Mouse (Mus musculus) CH12.LX (cell line): ENCODE results near the gene Gtf2a2. TPM values are rescaled to one million over a fixed set of nuclear protein-coding genes. Genes with fewer than 3 reads are reported as not detected.

Source experiments
- DNase-seq: peaks from one replicate; pipeline ENCODE4 v3.0.0-alpha.2; 2013; ENCODE audit errors: extremely low read depth
- H3K27ac ChIP-seq: 2 replicates; pipeline ENCODE4 v1.5.1; 2012; ENCODE audit warnings: low read depth, mild to moderate bottlenecking, control low read depth, moderate library complexity; ENCODE audit not compliant: insufficient read depth
- H3K27me3 ChIP-seq: replicated peaks from 2 replicates; pipeline ENCODE3; 2012; ENCODE audit warnings: inconsistent platforms
- H3K36me3 ChIP-seq, 2 experiments: replicated peaks in 1 of 2; 2 replicates each; pipeline versions ENCODE3 to v1.6.1; 2012; ENCODE audit warnings: inconsistent platforms in 1 of 2, low read length in 1 of 2, mild to moderate bottlenecking in 1 of 2, mixed read lengths in 1 of 2, moderate library complexity in 1 of 2; ENCODE audit not compliant: control insufficient read depth in 1 of 2, insufficient read depth in 1 of 2
- H3K4me1 ChIP-seq, 2 experiments: 2 replicates each; pipeline ENCODE4 v1.6.1; 2012; ENCODE audit warnings: inconsistent platforms in 1 of 2, moderate library complexity in 1 of 2; ENCODE audit not compliant: insufficient read depth in 2 of 2, control insufficient read depth in 1 of 2
- H3K4me2 ChIP-seq: 2 replicates; pipeline ENCODE4 v1.6.1; 2012; ENCODE audit warnings: low read depth, mild to moderate bottlenecking, control low read depth; ENCODE audit not compliant: poor library complexity, insufficient read depth, severe bottlenecking
- H3K4me3 ChIP-seq, 3 experiments: fragments of 150-350 bp in 1 of 3; sonication (generic) in 1 of 3; replicated peaks in 1 of 3; 2 replicates each; pipeline versions ENCODE3 to v1.5.1; 2011 to 2012; ENCODE audit warnings: low read depth in 2 of 3, low read length in 2 of 3, mild to moderate bottlenecking in 2 of 3, moderate library complexity in 2 of 3, control low read depth in 1 of 3, improper control_type of control experiment in 1 of 3, inconsistent platforms in 1 of 3, mixed read lengths in 1 of 3; ENCODE audit not compliant: poor library complexity in 1 of 3
- H3K79me2 ChIP-seq: replicated peaks from 2 replicates; pipeline ENCODE4 v1.6.1; 2012; ENCODE audit warnings: mild to moderate bottlenecking, moderate library complexity; ENCODE audit not compliant: control insufficient read depth, poor library complexity, insufficient read depth, severe bottlenecking; ENCODE audit errors: extremely low read depth
- H3K9ac ChIP-seq: 2 replicates; pipeline ENCODE4 v1.6.1; 2012; ENCODE audit warnings: low read depth, mild to moderate bottlenecking, control low read depth, moderate library complexity; ENCODE audit not compliant: insufficient read depth
- H3K9me3 ChIP-seq: replicated peaks from 2 replicates; pipeline ENCODE3; 2012; ENCODE audit warnings: low read length, inconsistent platforms, mixed read lengths
- BHLHE40 ChIP-seq: IDR thresholded peaks from 2 replicates; pipeline ENCODE4 v1.6.1; 2011; ENCODE audit warnings: mild to moderate bottlenecking, low read depth, low read length, improper control_type of control experiment
- CHD1 ChIP-seq: IDR thresholded peaks from 2 replicates; pipeline ENCODE4 v1.6.1; 2012; ENCODE audit warnings: low read depth, low read length, improper control_type of control experiment, inconsistent platforms
- CHD2 ChIP-seq: IDR thresholded peaks from 2 replicates; pipeline ENCODE4 v1.6.1; 2011; ENCODE audit warnings: low read length, improper control_type of control experiment
- ELF1 ChIP-seq: IDR thresholded peaks from 2 replicates; pipeline ENCODE4 v1.6.1; 2014; ENCODE audit warnings: low read depth, mild to moderate bottlenecking, inconsistent platforms, low read length, improper control_type of control experiment
- ETS1 ChIP-seq: conservative IDR thresholded peaks from 2 replicates; pipeline ENCODE4 v1.6.1; 2012; ENCODE audit warnings: low read depth, mild to moderate bottlenecking, inconsistent platforms, low read length, improper control_type of control experiment, moderate library complexity
- HCFC1 ChIP-seq: IDR thresholded peaks from 2 replicates; pipeline ENCODE4 v1.6.1; 2012; ENCODE audit warnings: low read depth, mild to moderate bottlenecking, inconsistent platforms, low read length, improper control_type of control experiment
- IRF4 ChIP-seq: IDR thresholded peaks from 2 replicates; pipeline ENCODE4 v1.6.1; 2014; ENCODE audit warnings: low read depth, mild to moderate bottlenecking, inconsistent platforms, low read length, improper control_type of control experiment
- JUND ChIP-seq: conservative IDR thresholded peaks from 2 replicates; pipeline ENCODE4 v1.6.1; 2011; ENCODE audit warnings: low read depth, low read length, improper control_type of control experiment
- KAT2A ChIP-seq: IDR thresholded peaks from 2 replicates; pipeline ENCODE4 v1.6.1; 2012; ENCODE audit warnings: low read length, improper control_type of control experiment, inconsistent platforms; ENCODE audit not compliant: insufficient replicate concordance
- MAZ ChIP-seq: IDR thresholded peaks from 2 replicates; pipeline ENCODE4 v1.6.1; 2012; ENCODE audit warnings: low read depth, mild to moderate bottlenecking, inconsistent platforms, low read length, improper control_type of control experiment, moderate library complexity
- MEF2A ChIP-seq: IDR thresholded peaks from 2 replicates; pipeline ENCODE4 v1.6.1; 2014; ENCODE audit warnings: low read depth, mild to moderate bottlenecking, inconsistent platforms, low read length, improper control_type of control experiment, borderline replicate concordance
- MXI1 ChIP-seq: IDR thresholded peaks from 2 replicates; pipeline ENCODE4 v1.6.1; 2011; ENCODE audit warnings: mild to moderate bottlenecking, low read depth, low read length, improper control_type of control experiment
- MYC ChIP-seq: IDR thresholded peaks from 2 replicates; pipeline ENCODE4 v1.6.1; 2011; ENCODE audit warnings: low read depth, mild to moderate bottlenecking, improper control_type of control experiment, low read length
- NELFE ChIP-seq: IDR thresholded peaks from 2 replicates; pipeline ENCODE4 v1.6.1; 2011; ENCODE audit warnings: low read depth, low read length, improper control_type of control experiment
- NRF1 ChIP-seq: IDR thresholded peaks from 2 replicates; pipeline ENCODE4 v1.6.1; 2014; ENCODE audit warnings: low read depth, mild to moderate bottlenecking, inconsistent platforms, low read length, improper control_type of control experiment, moderate library complexity
- PAX5 ChIP-seq: IDR thresholded peaks from 2 replicates; pipeline ENCODE4 v1.6.1; 2012; ENCODE audit warnings: low read length, inconsistent platforms, mixed read lengths
- POLR2A ChIP-seq: IDR thresholded peaks from 2 replicates; pipeline ENCODE4 v1.6.1; 2011; ENCODE audit warnings: low read depth, mild to moderate bottlenecking, improper control_type of control experiment, low read length
- RCOR1 ChIP-seq: conservative IDR thresholded peaks from 2 replicates; pipeline ENCODE4 v1.6.1; 2012; ENCODE audit warnings: low read depth, mild to moderate bottlenecking, inconsistent platforms, low read length, improper control_type of control experiment
- SIN3A ChIP-seq: IDR thresholded peaks from 2 replicates; pipeline ENCODE4 v1.6.1; 2012; ENCODE audit warnings: low read length, improper control_type of control experiment, inconsistent platforms
- TBP ChIP-seq: conservative IDR thresholded peaks from 2 replicates; pipeline ENCODE4 v1.6.1; 2011; ENCODE audit warnings: low read depth, low read length, improper control_type of control experiment
- TCF12 ChIP-seq: IDR thresholded peaks from 2 replicates; pipeline ENCODE4 v1.6.1; 2014; ENCODE audit warnings: low read depth, mild to moderate bottlenecking, inconsistent platforms, low read length, improper control_type of control experiment
- UBTF ChIP-seq: IDR thresholded peaks from 2 replicates; pipeline ENCODE4 v1.6.1; 2012; ENCODE audit warnings: low read depth, mild to moderate bottlenecking, inconsistent platforms, low read length, improper control_type of control experiment, moderate library complexity
- ZKSCAN1 ChIP-seq: IDR thresholded peaks from 2 replicates; pipeline ENCODE4 v1.6.1; 2012; ENCODE audit warnings: low read depth, inconsistent platforms, low read length, improper control_type of control experiment, borderline replicate concordance
- ZMIZ1 ChIP-seq: IDR thresholded peaks from 2 replicates; pipeline ENCODE4 v1.6.1; 2012; ENCODE audit warnings: low read depth, mild to moderate bottlenecking, inconsistent platforms, low read length, improper control_type of control experiment
- ZNF384 ChIP-seq: IDR thresholded peaks from 2 replicates; pipeline ENCODE4 v1.6.1; 2012; ENCODE audit warnings: low read depth, low read length, improper control_type of control experiment, inconsistent platforms
- dilution Hi-C: fragments of 300-500 bp; cut with MboI; formaldehyde crosslinking; loops from 2 replicates; pipeline ENCODE4 v1.14.3; 2020; ENCODE audit warnings: low sequenced_read_pairs; ENCODE audit not compliant: extremely low pct_unique_long_range_greater_than_20kb, extremely low pct_ligation_motif_present
- in situ Hi-C: fragments of 300-500 bp; cut with MboI; formaldehyde crosslinking; loops from 3 replicates; pipeline ENCODE4 v1.14.3; 2019; ENCODE audit warnings: low sequenced_read_pairs, low pct_ligation_motif_present, low pct_unique_long_range_greater_than_20kb, mixed read lengths
- polyA plus RNA-seq: library from polyadenylated mRNA; unstranded; fragments of >175 nt; gene quantifications from 2 replicates; pipeline ENCODE4 v1.2.1, GENCODE M21; 2012; ENCODE audit warnings: low read depth; ENCODE audit not compliant: insufficient read length
- total RNA-seq, 2 experiments: library from RNA; depleted of rRNA; stranded (reverse); fragments of 300-350 nt in 1 of 2; fragments of >200 nt in 1 of 2; gene quantifications; 2 replicates each; pipeline ENCODE4 v1.2.3; 2012 to 2014

Gene Gtf2a2
- total and polyA plus RNA-seq, 3 experiments = 51.1 to 156 (median 109) TPM

GRCm38 (mm10) chr9:69989303-69990121 lies 22.8 kb upstream of the Gtf2a2 start, which contains the start of gene Bnip2:
Gene Bnip2 (plus strand): TSS chr9:69989466.
- H3K79me2 ChIP-seq = peaks cover 39% of the 10 kb centered on the region
- dilution Hi-C loops = no loop called here
- peak; percentile 72 for TF ChIP-seq IRF4
- TF ChIP-seq RCOR1 = no peak
- TF ChIP-seq TCF12 = peak; percentile 82
- no peak for TF ChIP-seq ZNF384
- no peak for TF ChIP-seq PAX5
- 0 out of 2 replicates have a peak, but pooled peaks have one; percentile 62 for TF ChIP-seq MEF2A
- peak; percentile 92 for TF ChIP-seq POLR2A
- peak; percentile 95 for TF ChIP-seq NELFE
- TF ChIP-seq MAZ = 0 out of 2 replicates have a peak, but pooled peaks have one; percentile 33
- no peak; the same call in 1 of the 2 replicates for TF ChIP-seq ETS1
- peak; percentile 84 for TF ChIP-seq CHD2
- TF ChIP-seq ELF1 = peak; percentile 84
- TF ChIP-seq KAT2A = peak; percentile 72; the same call in 1 of the 2 replicates
- peak; percentile 73 for TF ChIP-seq UBTF
- TF ChIP-seq ZKSCAN1 = no peak
- TF ChIP-seq MXI1 = peak; percentile 56; the same call in 1 of the 2 replicates
- no peak for TF ChIP-seq BHLHE40
- TF ChIP-seq HCFC1 = peak; percentile 93
- TF ChIP-seq NRF1 = peak; percentile 100
- TF ChIP-seq TBP = peak; percentile 58; the same call in 1 of the 2 replicates
- no peak for TF ChIP-seq JUND
- no peak for TF ChIP-seq CHD1
- peak; percentile 85; the same call in 1 of the 2 replicates for TF ChIP-seq ZMIZ1
- TF ChIP-seq SIN3A = peak; percentile 84; the same call in 1 of the 2 replicates
- TF ChIP-seq MYC = no peak
- TF ChIP-seq, all 38 proteins: peak for 16
- peak within 1 kb of the TSS; percentile 87 for H3K9ac ChIP-seq
- peak within 1 kb of the TSS; percentile 85 to 99 (median 94) for H3K4me3 ChIP-seq
- H3K9me3 ChIP-seq = no peaks in the 10 kb centered on the region
- no peaks in the 10 kb centered on the region for H3K27me3 ChIP-seq
- DNase-seq = peak; percentile 92
- H3K27ac ChIP-seq = peak within 1 kb of the TSS; percentile 59
- in situ Hi-C loops = no loop called here
- H3K36me3 ChIP-seq = peaks cover 0 to 19% of the 10 kb centered on the region in 2 experiments
- peak within 1 kb of the TSS; percentile 86 for H3K4me2 ChIP-seq
- H3K4me1 ChIP-seq = peaks cover 6 to 48% of the 10 kb centered on the region in 2 experiments; a peak in 3 of 4 replicates
